Mouse (Mus musculus) G1E (cell line): ENCODE measurements around the gene Aurkb.

Source experiments
- CTCF ChIP-seq: IDR thresholded peaks from 2 replicates; pipeline ENCODE4 v1.5.1; 2012; ENCODE audit warnings: low read depth, low read length, inconsistent platforms, mixed read lengths
- GATA1 ChIP-seq: IDR thresholded peaks from 2 replicates; pipeline ENCODE4 v1.6.1; 2012; ENCODE audit warnings: borderline replicate concordance, low read length, inconsistent platforms, mixed read lengths
- TAL1 ChIP-seq: conservative IDR thresholded peaks from 2 replicates; pipeline ENCODE4 v1.6.1; 2012; ENCODE audit warnings: low read depth, low read length, inconsistent platforms, mixed read lengths

GRCm38 (mm10) chr11:69099177-69099914 lies 53.9 kb downstream of the Aurkb start:
- no peak for TF ChIP-seq CTCF
- TF ChIP-seq GATA1 = no peak
- no peak for TF ChIP-seq TAL1
